Mouse (Mus musculus) myocyte (in vitro differentiated cells): ENCODE measurements around the gene Aoc1.

Experiments used
- CEBPB ChIP-seq: IDR thresholded peaks from 2 replicates; pipeline ENCODE4 v1.6.1; 2011; ENCODE audit warnings: mild to moderate bottlenecking, moderate library complexity; ENCODE audit not compliant: poor library complexity, insufficient read depth, severe bottlenecking
- POLR2A ChIP-seq: IDR thresholded peaks from one replicate; pipeline ENCODE4 v1.6.1; 2011; ENCODE audit warnings: low read depth, mild to moderate bottlenecking, control low read depth, moderate library complexity; ENCODE audit not compliant: insufficient read length
- POLR2AphosphoS2 ChIP-seq: IDR thresholded peaks from one replicate; pipeline ENCODE4 v1.6.1; 2011; ENCODE audit warnings: low read depth, control low read depth; ENCODE audit not compliant: insufficient read length
- SRF ChIP-seq: IDR thresholded peaks from one replicate; pipeline ENCODE4 v1.6.1; 2011; ENCODE audit warnings: low read depth; ENCODE audit not compliant: control insufficient read depth, insufficient read length
- TCF12 ChIP-seq: IDR thresholded peaks from one replicate; pipeline ENCODE4 v1.6.1; 2011; ENCODE audit warnings: mild to moderate bottlenecking, control low read depth; ENCODE audit not compliant: poor library complexity, insufficient read depth, severe bottlenecking
- TCF3 ChIP-seq: IDR thresholded peaks from one replicate; pipeline ENCODE4 v1.6.1; 2011; ENCODE audit warnings: low read depth, control low read depth; ENCODE audit not compliant: insufficient read length

DNA sequence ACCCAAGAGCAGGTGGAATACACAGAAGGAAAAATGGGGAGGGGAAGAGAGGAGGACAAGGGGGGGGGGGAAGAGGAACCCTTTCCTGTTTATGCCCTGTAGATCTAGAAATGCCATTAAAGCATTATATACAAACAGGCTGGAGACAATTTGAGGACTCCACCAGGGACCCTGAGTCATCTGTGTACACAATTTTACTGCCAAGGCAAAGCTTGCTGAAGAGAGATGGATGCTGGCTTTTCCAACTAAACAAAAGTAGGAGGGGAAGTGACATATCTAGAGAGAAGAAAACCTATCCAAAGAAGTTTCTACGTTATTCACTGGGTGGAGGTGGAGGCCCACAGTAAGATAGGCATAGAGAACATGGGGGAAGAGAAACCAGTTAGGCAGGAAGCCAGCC lies 42.5 kb upstream of the Aoc1 start:
- TF ChIP-seq POLR2AphosphoS2, result no peak
- no peak for TF ChIP-seq POLR2A
- TF ChIP-seq CEBPB, result no peak
- no peak for TF ChIP-seq TCF12
- no peak for TF ChIP-seq SRF
- TF ChIP-seq TCF3, result no peak
